Mouse (Mus musculus) liver, adult 2 months (tissue): Measurements from ENCODE around the gene Ppp1r15b.

Source experiments
- CTCF ChIP-seq: fragments of 200-500 bp; IDR thresholded peaks from 2 replicates; pipeline ENCODE4 v1.5.1; 2011; ENCODE audit warnings: low read depth, low read length, control low read depth
- POLR2A ChIP-seq: fragments of 200-500 bp; IDR thresholded peaks from 2 replicates; pipeline ENCODE4 v1.6.1; 2011; ENCODE audit warnings: low read length, control low read depth; ENCODE audit not compliant: insufficient read depth; ENCODE audit errors: extremely low read depth

DNA sequence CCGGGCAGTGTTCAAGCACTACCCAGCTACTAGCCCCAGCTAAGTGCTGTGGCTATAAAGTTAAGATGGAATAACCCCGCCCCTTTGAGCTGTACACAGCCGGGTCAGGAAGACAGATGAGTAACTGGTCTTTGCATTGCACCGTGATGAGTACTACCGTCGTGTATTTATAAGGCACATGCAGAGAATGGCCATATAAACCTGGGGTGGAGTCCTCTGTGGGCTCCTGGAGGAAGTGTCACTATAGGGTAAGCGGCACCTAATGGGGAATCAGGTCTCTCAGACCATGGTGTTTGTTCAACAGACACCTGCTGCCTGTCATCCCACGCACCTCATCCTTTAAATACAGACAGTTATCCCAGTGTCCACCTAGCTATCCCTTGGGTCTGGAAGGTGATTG is 32.0 kb downstream of the Ppp1r15b start:
- TF ChIP-seq POLR2A, result no peak
- no peak for TF ChIP-seq CTCF
